Mouse (Mus musculus) intestine, embryonic 16.5 days (tissue): ENCODE results near the gene Fam118a. TPM values are rescaled to one million over a fixed set of nuclear protein-coding genes. Genes with fewer than 3 reads are reported as not detected.

Source experiments
- ATAC-seq: fragments of 200-750 bp; cut with Nextera tagmentation; 2 replicates; pipeline ENCODE4 v1.8.0; 2017; ENCODE audit warnings: moderate TSS enrichment, moderate library complexity
- H3K27ac ChIP-seq: fragments of 300-500 bp; sonication (generic); 2 replicates; pipeline ENCODE4 v1.5.1; 2014; ENCODE audit warnings: mild to moderate bottlenecking, low read length
- H3K27me3 ChIP-seq: fragments of 300-500 bp; sonication (generic); replicated peaks from 2 replicates; pipeline ENCODE4 v1.6.1; 2014; ENCODE audit warnings: low read length, control low read depth, mixed read lengths; ENCODE audit not compliant: control insufficient read depth, insufficient read depth
- H3K36me3 ChIP-seq: fragments of 300-500 bp; sonication (generic); 2 replicates; pipeline ENCODE4 v1.6.1; 2014; ENCODE audit warnings: low read length, control low read depth; ENCODE audit not compliant: control insufficient read depth, insufficient read depth
- H3K4me1 ChIP-seq: fragments of 300-500 bp; sonication (generic); 2 replicates; pipeline ENCODE4 v1.6.1; 2014; ENCODE audit warnings: low read length, control low read depth, mixed read lengths; ENCODE audit not compliant: control insufficient read depth, insufficient read depth
- H3K4me2 ChIP-seq: fragments of 300-500 bp; sonication (generic); 2 replicates; pipeline ENCODE4 v1.6.1; 2014; ENCODE audit warnings: low read depth, low read length, control low read depth
- H3K4me3 ChIP-seq: fragments of 300-500 bp; sonication (generic); 2 replicates; pipeline ENCODE4 v1.5.1; 2014; ENCODE audit warnings: mild to moderate bottlenecking, low read length
- H3K9ac ChIP-seq: fragments of 300-500 bp; sonication (generic); 2 replicates; pipeline ENCODE4 v1.6.1; 2014; ENCODE audit warnings: low read depth, low read length
- H3K9me3 ChIP-seq: fragments of 300-500 bp; sonication (generic); 2 replicates; pipeline ENCODE4 v1.6.1; 2016; ENCODE audit warnings: low read length, control low read depth; ENCODE audit not compliant: control insufficient read depth
- WGBS: fragments of 180-500 bp; shearing (Covaris S2); extraction: QIAGEN DNeasy Blood & Tissue Kit; methylation state at CpG from one replicate; pipeline ENCODE4 v1.1.7; 2014; 5-methylcytosine and 5-hydroxymethylcytosine counted together
- polyA plus RNA-seq: library from polyadenylated mRNA; unstranded; fragments of >200 nt; fragmentation: Nextera tagmentation; extraction: Ambion mirVana; gene quantifications from 2 replicates; pipeline ENCODE4 v1.2.1, GENCODE M21; 2015

The Fam118a gene
- polyA plus RNA-seq, 1 experiment from 2014 or later = 28.8 TPM

DNA sequence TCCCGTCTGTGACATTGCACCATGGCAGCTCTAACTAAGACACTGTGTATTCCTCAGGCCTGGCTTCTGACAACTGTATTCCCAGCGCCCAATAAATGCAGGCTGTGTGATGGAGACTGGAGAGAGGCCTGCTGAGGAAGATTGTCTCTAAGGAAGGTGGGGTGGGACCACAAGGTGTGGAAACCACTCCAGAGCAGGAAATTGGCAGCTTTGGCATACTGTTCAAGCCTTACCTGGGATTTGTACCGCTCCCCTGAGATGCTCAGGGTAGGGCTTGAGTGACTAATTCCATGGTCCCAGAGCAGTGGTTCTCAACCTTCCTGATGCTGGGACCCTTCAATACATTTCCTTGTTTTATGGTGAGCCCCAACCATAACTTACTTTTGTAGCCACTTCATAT, 39.6 kb upstream of the Fam118a start:
- no peak overlapping the region for H3K27ac ChIP-seq
- no peak overlapping the region for H3K4me3 ChIP-seq
- no peaks in the 10 kb centered on the region for H3K27me3 ChIP-seq
- no peak for ATAC-seq
- H3K4me1 ChIP-seq = peaks cover 14% of the 10 kb centered on the region
- H3K9ac ChIP-seq = no peak overlapping the region
- no peaks in the 10 kb centered on the region for H3K36me3 ChIP-seq
- H3K9me3 ChIP-seq = no peaks in the 10 kb centered on the region
- no peak overlapping the region for H3K4me2 ChIP-seq
- WGBS = 81% methylated on average over 3 of the region's 3 CpGs

DNA sequence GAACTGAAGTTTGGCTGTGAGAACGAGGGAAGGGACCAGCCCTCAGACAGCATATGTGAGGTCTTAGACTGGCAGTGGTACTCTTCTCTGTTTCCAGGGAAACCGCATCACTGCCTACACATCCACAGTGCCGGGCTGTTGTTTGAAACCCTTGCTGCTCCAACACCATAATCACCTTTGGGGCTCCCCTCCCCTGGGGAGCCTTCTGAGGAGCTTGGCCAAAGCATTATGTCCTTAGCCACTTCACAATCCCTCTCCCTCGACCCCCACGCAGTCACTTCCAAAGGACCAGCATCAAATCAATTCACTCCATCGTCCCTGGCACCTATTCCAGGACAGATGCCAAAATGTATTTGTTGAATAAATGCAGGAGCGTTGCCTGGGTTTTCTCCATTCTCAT, 39.0 kb upstream of the Fam118a start:
- Histone ChIP-seq H3K9ac (no peak overlapping the region), H3K27ac (no peak overlapping the region), H3K4me3 (no peak overlapping the region), H3K36me3 (no peaks in the 10 kb centered on the region), H3K9me3 (no peaks in the 10 kb centered on the region), H3K27me3 (no peaks in the 10 kb centered on the region), H3K4me1 (peaks cover 14% of the 10 kb centered on the region), H3K4me2 (no peak overlapping the region)
- WGBS = 70% methylated on average over 7 of the region's 7 CpGs
- no peak for ATAC-seq

DNA sequence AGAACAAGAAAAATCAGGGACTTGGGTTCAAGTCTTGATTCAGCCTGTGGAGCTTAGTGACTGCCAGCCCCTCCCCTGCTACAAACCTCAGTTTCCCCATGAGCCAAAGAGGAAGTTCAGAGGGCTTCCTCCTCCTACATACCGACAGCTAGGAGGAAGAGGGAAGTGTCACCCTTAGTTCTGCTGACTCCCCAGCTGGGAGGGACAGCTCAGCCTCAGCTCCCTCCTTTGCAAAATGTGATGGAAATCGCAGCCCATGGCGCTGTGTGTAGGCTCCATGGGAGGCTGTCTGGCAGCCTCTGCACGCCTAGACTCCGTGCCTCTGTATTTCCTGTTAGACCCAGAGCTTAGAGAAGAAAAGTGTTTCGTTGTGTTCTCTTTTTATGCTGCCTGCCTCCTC, 34.2 kb upstream of the Fam118a start:
- H3K27me3 ChIP-seq = no peaks in the 10 kb centered on the region
- H3K9me3 ChIP-seq = no peaks in the 10 kb centered on the region
- H3K4me1 ChIP-seq = no peaks in the 10 kb centered on the region
- no peak overlapping the region for H3K9ac ChIP-seq
- no peak overlapping the region for H3K4me3 ChIP-seq
- ATAC-seq = 0 out of 2 replicates have a peak, but pooled peaks have one; percentile 31
- WGBS = 27% methylated on average over 6 of the region's 6 CpGs
- no peaks in the 10 kb centered on the region for H3K36me3 ChIP-seq
- H3K27ac ChIP-seq = no peak overlapping the region
- H3K4me2 ChIP-seq = no peak overlapping the region

DNA sequence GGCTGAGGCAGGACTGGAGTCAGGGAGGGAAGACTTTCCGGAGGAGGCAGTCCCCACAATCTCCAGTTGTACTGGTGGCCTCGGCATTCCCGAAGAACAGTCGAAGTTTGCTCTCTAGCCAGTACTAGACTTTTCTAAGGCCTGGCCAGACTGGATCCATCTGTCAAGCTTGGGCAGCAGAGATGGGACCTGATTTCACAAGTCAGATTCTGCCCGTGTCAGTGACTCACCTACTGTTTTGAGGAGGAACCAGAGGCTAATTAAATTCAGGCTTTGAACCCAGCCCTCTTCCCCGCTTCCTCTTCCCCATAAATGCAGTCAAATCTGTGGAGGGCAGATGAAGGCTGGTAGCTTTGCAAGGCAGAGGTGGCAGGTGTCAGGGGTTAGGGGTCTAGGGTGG, 33.7 kb upstream of the Fam118a start:
- no peak overlapping the region for H3K4me2 ChIP-seq
- no peaks in the 10 kb centered on the region for H3K36me3 ChIP-seq
- H3K4me1 ChIP-seq = no peaks in the 10 kb centered on the region
- H3K27ac ChIP-seq = no peak overlapping the region
- 46% methylated on average over 6 of the region's 6 CpGs for WGBS
- no peaks in the 10 kb centered on the region for H3K27me3 ChIP-seq
- H3K9ac ChIP-seq = no peak overlapping the region
- no peak overlapping the region for H3K4me3 ChIP-seq
- H3K9me3 ChIP-seq = no peaks in the 10 kb centered on the region
- ATAC-seq = no peak

DNA sequence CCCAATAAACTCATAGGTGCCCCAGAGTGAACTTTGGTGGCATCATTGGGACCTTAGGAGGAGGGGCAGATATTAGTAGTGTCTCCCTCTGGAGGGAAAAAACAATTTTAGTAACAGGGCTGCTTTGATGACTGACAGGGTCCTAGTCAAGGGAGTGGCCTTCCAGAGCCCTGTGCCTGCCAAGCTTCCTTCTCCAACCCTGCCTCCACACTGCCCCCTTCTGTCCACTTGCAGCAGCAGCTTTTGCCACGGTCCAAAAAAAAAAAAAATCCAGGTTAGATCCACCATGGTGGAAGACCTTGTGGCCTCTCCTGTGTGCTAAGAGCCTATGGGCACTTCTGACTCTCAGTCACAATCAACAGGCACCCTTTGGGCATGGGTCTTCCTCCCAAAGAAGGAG, 32.8 kb upstream of the Fam118a start:
- ATAC-seq = no peak
- Histone ChIP-seq H3K4me3 (no peak overlapping the region), H3K4me1 (no peaks in the 10 kb centered on the region), H3K9ac (no peak overlapping the region), H3K27me3 (no peaks in the 10 kb centered on the region), H3K9me3 (no peaks in the 10 kb centered on the region), H3K27ac (no peak overlapping the region), H3K4me2 (no peak overlapping the region), H3K36me3 (no peaks in the 10 kb centered on the region)
- WGBS = 13% methylated on average over 1 of the region's 1 CpGs

DNA sequence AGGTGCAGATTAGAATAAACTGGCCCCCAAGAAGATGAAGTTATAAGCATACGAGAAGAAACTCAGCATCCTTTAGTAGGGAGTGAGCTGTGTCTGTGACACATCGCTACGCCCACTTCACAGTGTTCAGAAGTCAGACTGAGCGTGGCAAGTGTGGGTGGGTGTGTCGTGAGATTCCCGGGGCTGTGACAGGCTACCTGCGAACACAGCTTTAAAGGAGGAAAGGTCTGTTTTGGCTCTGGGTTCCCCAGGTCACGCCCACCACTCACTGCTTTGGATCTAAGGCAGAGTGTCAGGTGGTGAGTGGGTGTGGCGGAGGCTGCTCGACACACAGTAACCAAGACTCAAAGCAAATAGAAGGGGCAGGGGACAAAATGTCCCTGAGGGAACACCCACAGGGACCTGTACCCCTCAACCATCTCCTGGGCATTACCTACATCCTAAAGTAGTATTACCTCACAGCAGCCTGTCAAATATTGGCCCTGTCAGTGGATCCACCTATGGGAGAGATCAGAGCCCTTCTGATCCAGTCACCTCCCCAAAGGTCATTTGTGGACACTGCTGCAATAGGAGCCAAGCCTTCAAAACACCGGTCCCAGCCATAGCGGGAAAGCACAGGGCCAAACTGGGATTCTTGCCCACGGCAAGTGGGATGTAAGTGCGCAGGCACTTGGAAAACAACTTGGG, 30.8 kb upstream of the Fam118a start:
- H3K4me3 ChIP-seq = no peak overlapping the region
- no peak for ATAC-seq
- no peaks in the 10 kb centered on the region for H3K9me3 ChIP-seq
- H3K36me3 ChIP-seq = no peaks in the 10 kb centered on the region
- H3K27ac ChIP-seq = no peak overlapping the region
- WGBS = 59% methylated on average over 14 of the region's 14 CpGs
- no peaks in the 10 kb centered on the region for H3K27me3 ChIP-seq
- H3K4me1 ChIP-seq = 0 out of 2 replicates have a peak, but pooled peaks cover 2% of the 10 kb centered on the region
- H3K9ac ChIP-seq = no peak overlapping the region
- H3K4me2 ChIP-seq = no peak overlapping the region

DNA sequence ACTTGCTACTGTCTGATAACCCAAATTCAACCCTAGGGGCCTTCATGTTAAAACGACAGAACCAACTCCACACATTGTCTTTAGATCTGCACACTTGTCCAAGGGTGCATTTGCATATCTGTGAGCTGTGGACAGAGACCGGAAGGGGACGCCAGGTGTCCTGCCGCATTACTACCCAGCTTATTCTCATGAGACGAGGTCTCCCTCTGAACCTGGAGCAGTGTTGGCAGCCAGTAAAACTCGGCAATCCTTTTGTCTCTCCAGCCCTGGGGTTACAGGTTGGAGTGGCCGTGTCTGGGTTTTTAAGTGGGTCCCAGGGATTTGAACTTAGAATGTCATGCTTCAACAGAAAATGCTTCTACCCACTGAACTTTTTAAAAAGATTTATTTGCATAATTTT, 28.8 kb upstream of the Fam118a start:
- Histone ChIP-seq H3K4me3 (no peak overlapping the region), H3K27me3 (no peaks in the 10 kb centered on the region), H3K4me2 (no peak overlapping the region), H3K9me3 (no peaks in the 10 kb centered on the region), H3K36me3 (no peaks in the 10 kb centered on the region), H3K9ac (no peak overlapping the region), H3K27ac (no peak overlapping the region), H3K4me1 (0 out of 2 replicates have a peak, but pooled peaks cover 2% of the 10 kb centered on the region)
- ATAC-seq = no peak
- 70% methylated on average over 7 of the region's 7 CpGs for WGBS

DNA sequence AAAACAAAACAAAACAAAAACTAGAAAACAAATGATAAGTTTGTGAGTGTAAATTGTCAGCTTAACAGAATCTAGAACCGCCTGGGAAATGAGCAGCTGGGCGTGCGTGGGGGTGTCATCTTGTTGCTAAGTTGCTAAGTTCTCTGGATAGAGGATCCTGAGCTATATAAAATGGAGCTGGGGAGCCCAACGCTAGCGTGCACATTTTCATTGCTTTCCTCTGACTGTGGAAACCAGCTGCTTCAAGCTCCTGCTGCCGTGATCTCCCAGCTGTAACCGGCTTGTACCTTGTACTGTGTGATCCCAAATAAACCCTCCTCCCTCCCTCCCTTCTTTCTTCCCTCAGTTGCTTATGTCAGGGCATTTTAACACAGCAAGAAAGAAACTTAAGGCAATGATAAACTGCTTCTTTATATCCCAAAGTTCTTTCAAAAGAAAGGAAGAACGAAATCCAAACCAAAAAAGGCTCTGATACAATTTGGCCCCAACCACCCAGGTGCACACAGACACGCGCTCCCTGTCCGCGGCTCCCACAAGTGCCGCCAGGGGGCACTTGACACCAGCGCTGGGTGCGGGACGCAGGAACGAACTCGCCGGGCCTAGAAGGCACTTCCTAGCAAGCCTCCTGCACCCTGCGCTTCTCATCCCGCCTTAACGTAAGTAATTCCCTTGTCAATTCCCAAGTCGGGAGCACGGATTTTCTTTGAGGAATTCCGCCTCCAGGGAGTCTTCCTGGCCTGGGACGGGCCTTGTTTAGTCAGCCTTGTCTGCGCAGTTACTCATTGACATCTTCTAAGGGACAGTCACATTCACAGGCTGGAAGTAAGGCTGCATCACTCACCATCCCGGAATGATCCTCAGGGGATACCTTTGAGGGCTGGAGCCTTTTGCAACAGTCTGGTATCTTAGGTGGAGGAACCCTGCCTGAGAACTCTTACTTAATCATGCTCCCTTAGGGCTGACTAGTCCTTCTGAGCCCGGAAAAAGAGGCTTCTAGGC, 27.5 kb upstream of the Fam118a start:
- Histone ChIP-seq H3K27ac (no peak overlapping the region), H3K4me1 (0 out of 2 replicates have a peak, but pooled peaks cover 2% of the 10 kb centered on the region), H3K9ac (peak overlapping the region; percentile 21; the same call in 1 of the 2 replicates), H3K9me3 (no peaks in the 10 kb centered on the region), H3K4me2 (peak overlapping the region; percentile 26; the same call in 1 of the 2 replicates), H3K27me3 (no peaks in the 10 kb centered on the region), H3K36me3 (no peaks in the 10 kb centered on the region), H3K4me3 (peak overlapping the region; percentile 4; the same call in 1 of the 2 replicates)
- 17% methylated on average over 29 of the region's 29 CpGs for WGBS
- peak; percentile 93 for ATAC-seq

DNA sequence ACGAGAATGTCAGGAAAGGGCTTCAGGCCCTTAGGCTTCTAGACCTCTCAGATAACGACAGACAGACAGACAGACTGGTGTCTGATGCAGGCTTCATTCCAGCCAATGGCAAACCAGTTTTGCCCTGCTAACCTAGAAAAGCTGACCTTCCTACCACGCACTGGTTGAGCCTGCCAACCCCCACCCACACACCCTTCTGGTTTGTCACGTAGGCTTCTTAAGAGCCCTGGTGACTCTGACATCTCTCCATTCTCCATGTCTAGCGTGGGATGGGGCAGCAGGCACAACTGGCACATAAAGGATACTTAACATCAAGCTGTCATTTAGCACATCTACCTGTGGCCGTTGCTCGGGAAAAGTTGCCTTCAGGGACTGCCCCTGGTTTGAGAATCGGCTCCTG, 19.1 kb upstream of the Fam118a start:
- Histone ChIP-seq H3K27me3 (no peaks in the 10 kb centered on the region), H3K27ac (no peak overlapping the region), H3K9me3 (no peaks in the 10 kb centered on the region), H3K9ac (no peak overlapping the region), H3K4me3 (no peak overlapping the region), H3K4me2 (no peak overlapping the region), H3K4me1 (peaks cover 23% of the 10 kb centered on the region), H3K36me3 (no peaks in the 10 kb centered on the region)
- ATAC-seq = no peak
- 89% methylated on average over 8 of the region's 8 CpGs for WGBS
